Mouse (Mus musculus) heart, embryonic 15.5 days (tissue): ENCODE data around the gene Trim52. TPM values are rescaled to one million over a fixed set of nuclear protein-coding genes. Genes with fewer than 3 reads are reported as not detected.

Experiments used
- polyA plus RNA-seq: library from polyadenylated mRNA; unstranded; fragments of >200 nt; fragmentation: Nextera tagmentation; extraction: Ambion mirVana; gene quantifications from 2 replicates; pipeline ENCODE4 v1.2.1, GENCODE M21; 2015

Trim52 gene
- polyA plus RNA-seq, 1 experiment from 2014 or later = not detected

Other genes with a start within 250 kb of the Trim52 start
- 43.2 and 72.3 TPM in 2 replicates for gene Spry2, start 209.4 kb upstream of the Trim52 start, polyA plus RNA-seq